Mouse (Mus musculus) lung, adult 2 months (tissue): ENCODE measurements around the gene Efna2.

Experiments
- CTCF ChIP-seq: fragments of 200-500 bp; IDR thresholded peaks from 2 replicates; pipeline ENCODE4 v1.5.1; 2011; ENCODE audit warnings: mild to moderate bottlenecking, low read length, control low read depth; ENCODE audit not compliant: insufficient read depth
- POLR2A ChIP-seq: fragments of 200-500 bp; IDR thresholded peaks from 2 replicates; pipeline ENCODE4 v1.6.1; 2011; ENCODE audit warnings: low read depth, mild to moderate bottlenecking, control low read depth, low read length, borderline replicate concordance; ENCODE audit errors: extremely low read depth

DNA sequence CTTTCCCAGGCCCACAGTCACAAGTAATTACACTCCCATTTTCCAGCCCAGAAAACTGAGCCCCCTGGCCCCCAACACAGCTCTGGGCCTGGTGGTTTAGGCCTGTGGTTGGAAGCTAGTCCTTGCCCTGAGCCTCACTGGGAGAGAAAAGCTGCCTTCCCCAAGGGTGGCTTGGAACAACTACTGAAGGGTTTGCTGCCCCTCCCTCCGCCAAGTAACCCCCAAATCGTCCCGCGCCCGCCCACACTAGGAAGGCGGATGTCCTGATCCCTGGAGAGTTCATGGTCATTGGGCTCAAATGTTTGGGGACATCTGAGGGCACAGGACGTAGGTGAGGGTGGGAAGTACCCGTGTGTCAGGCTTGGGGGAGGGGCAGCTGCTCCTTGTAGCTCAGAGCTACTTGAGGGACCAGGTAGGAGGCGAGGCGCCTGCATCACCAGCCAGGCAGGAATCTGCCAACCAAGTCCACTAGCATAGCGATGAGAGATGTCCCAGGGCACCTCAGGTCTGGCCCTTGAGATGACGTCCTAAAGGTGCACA is 20.2 kb upstream of the Efna2 start:
- no peak for TF ChIP-seq CTCF
- no peak for TF ChIP-seq POLR2A
